Mouse (Mus musculus) kidney, adult 2 months (tissue): ENCODE data around the gene Baz1a. TPM values are rescaled to one million over a fixed set of nuclear protein-coding genes. Genes with fewer than 3 reads are reported as not detected.

Experiments
- DNase-seq: peaks from one replicate; pipeline ENCODE4 v3.0.0; 2021
- H3K27ac ChIP-seq: fragments of 200-500 bp; 2 replicates; pipeline ENCODE4 v1.5.1; 2012; ENCODE audit warnings: low read depth, low read length, control low read depth, inconsistent platforms; ENCODE audit not compliant: insufficient read depth
- H3K27me3 ChIP-seq: fragments of 200-500 bp; replicated peaks from 2 replicates; pipeline ENCODE4 v1.6.1; 2012; ENCODE audit warnings: mild to moderate bottlenecking, moderate library complexity, low read length, inconsistent platforms; ENCODE audit not compliant: control insufficient read depth, insufficient read depth
- H3K36me3 ChIP-seq: fragments of 200-500 bp; 2 replicates; pipeline ENCODE4 v1.6.1; 2012; ENCODE audit warnings: mild to moderate bottlenecking, moderate library complexity, low read length, inconsistent platforms; ENCODE audit not compliant: control insufficient read depth, insufficient read depth
- H3K4me1 ChIP-seq: fragments of 200-500 bp; 2 replicates; pipeline ENCODE4 v1.6.1; 2011; ENCODE audit warnings: low read length; ENCODE audit not compliant: control insufficient read depth, insufficient read depth
- H3K4me3 ChIP-seq: fragments of 200-500 bp; 2 replicates; pipeline ENCODE4 v1.5.1; 2011; ENCODE audit warnings: mild to moderate bottlenecking, low read depth, low read length, control low read depth; ENCODE audit not compliant: insufficient read depth
- CTCF ChIP-seq: fragments of 200-500 bp; conservative IDR thresholded peaks from 2 replicates; pipeline ENCODE4 v1.5.1; 2011; ENCODE audit warnings: low read depth, mild to moderate bottlenecking, control low read depth, low read length, moderate library complexity, mixed read lengths; ENCODE audit not compliant: insufficient read depth, insufficient read length
- POLR2A ChIP-seq: fragments of 200-500 bp; IDR thresholded peaks from one replicate; pipeline ENCODE4 v1.6.1; 2011; ENCODE audit warnings: low read depth, low read length, control low read depth
- WGBS: fragments of 180-500 bp; shearing (Covaris S2); methylation state at CpG from one replicate; pipeline ENCODE4 v1.1.7; 2018; 5-methylcytosine and 5-hydroxymethylcytosine counted together
- polyA plus RNA-seq: library from polyadenylated mRNA; depleted of rRNA; stranded (reverse); fragments of >200 nt; gene quantifications from 2 replicates; pipeline ENCODE4 v1.2.3, GENCODE M21; 2012

Baz1a gene
- polyA plus RNA-seq, 1 experiment, result 3.8 TPM

DNA sequence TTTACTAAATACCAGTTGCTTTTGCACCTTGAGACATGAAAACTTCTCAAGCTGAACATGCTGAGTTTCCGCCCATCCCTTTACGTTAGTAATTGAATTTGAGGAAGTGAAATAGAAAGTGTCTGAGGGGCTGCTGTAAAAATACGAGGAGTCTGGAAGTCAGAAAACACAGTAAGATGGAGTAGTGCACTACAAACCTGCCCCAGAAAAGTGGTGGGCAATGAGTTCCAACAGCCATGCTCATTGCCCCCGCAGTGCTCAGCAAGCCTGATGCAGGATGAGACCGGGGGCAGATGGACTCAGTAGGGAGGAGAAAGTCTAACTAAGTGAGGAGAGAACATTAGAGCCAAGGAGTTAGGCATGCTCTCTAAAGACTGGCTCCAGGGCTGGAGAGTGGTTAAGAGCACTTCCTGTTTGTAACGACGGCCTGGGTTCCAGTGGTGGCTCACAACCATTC lies 5.3 kb upstream of the Baz1a start:
- Histone ChIP-seq H3K27me3 (no peaks in the 10 kb centered on the region), H3K4me1 (no peaks in the 10 kb centered on the region), H3K4me3 (no peak overlapping the region), H3K36me3 (no peaks in the 10 kb centered on the region), H3K27ac (no peak overlapping the region; the same call in 1 of the 2 replicates)
- TF ChIP-seq POLR2A, result no peak
- no peak for TF ChIP-seq CTCF
- DNase-seq, result no peak
- 75% methylated on average over 7 of the region's 7 CpGs for WGBS

DNA sequence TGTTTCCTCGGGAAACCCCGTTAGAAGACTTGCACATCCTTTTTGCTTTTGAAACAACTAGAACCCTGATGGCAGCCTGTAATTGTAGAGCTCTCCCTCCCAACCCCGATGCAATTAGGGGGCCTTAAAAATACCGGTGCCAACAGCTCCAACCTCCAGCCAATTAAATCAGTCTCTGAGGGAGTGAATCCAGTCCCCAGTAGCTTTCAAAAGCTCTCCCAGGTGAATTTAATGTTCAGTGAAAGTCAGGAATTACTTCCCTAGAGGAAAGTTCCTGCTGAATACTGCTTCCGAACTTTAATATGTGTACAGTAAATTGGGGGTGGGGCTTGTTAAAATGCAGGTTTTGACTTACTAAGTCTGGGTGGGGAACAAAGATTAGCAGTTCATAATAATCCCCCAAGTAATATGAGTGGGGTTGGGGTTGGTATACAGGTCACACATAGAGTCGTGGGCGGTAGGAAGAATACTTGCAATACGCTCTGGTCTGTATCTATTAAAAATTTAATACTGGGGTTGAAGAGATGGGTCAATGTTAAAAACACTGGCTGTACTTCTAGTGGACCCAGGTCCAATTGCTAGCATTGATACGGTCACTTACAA lies 3.1 kb upstream of the Baz1a start:
- TF ChIP-seq POLR2A (no peak), CTCF (no peak)
- 44% methylated on average over 9 of the region's 9 CpGs for WGBS
- Histone ChIP-seq H3K27ac (no peak overlapping the region), H3K27me3 (no peaks in the 10 kb centered on the region), H3K4me1 (no peaks in the 10 kb centered on the region), H3K4me3 (no peak overlapping the region), H3K36me3 (no peaks in the 10 kb centered on the region)
- no peak for DNase-seq

DNA sequence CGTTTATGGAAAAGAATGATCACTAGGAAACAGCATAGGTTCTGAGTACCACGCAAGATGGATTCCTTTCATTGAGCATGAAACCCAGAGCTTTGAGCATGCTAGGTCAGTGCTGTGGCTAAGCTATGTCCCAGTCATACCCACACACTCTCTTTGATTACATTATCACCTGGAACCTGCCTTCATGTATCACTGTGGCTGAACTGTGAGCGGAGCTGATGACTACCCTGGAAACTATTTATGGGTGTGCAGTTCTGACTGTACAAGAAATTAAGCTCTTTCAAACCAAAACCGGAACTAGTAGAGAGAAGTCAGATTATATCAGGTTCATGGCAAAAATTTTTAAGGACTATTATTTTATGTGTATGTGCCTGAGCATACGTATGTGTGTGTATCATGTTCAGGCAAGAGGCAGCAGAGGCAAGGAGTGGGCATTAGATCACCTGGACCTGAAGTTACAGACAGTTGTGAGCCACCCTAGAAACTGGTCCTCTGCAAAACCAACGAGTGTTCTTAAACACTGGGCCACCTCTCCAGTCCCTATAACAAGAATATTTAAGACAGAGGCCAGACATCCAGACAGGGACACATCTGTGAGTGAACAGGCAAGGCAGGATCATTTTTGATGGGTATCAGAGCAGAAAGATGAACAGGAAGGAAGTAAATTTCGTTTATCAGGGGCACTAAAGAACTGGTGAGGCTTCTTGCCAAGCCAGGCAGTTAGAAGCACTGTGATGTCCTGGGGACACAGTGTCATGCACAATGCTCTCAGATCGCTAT lies 2.4 kb upstream of the Baz1a start:
- 56% methylated on average over 8 of the region's 8 CpGs for WGBS
- H3K4me1 ChIP-seq, result no peaks in the 10 kb centered on the region
- no peak for TF ChIP-seq POLR2A
- no peak for TF ChIP-seq CTCF
- no peak overlapping the region for H3K4me3 ChIP-seq
- H3K27ac ChIP-seq, result no peak overlapping the region
- no peaks in the 10 kb centered on the region for H3K27me3 ChIP-seq
- DNase-seq, result no peak
- H3K36me3 ChIP-seq, result no peaks in the 10 kb centered on the region

DNA sequence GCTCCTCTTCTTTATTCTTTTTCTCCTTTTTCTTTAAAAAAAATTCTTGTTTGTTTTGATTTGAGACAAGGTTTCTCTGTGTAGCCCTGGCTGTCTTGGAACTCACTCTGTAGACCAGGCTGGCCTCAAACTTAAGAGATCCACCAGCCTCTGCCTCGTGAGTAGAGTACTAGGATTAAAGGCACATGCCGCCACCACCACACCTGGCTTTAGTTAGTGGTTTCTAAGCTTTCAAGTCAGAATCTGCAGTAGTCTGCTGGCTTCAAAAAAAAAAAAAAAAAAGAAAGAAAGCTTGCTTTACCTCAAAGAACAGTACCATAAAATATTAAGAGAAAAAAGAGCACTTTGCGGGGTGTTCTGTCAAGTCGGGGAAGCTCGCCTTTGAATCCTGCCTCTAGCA lies 1.3 kb upstream of the Baz1a start:
- H3K4me3 ChIP-seq, result no peak overlapping the region
- TF ChIP-seq POLR2A (no peak), CTCF (no peak)
- WGBS, result 90% methylated on average over 5 of the region's 5 CpGs
- H3K36me3 ChIP-seq, result no peaks in the 10 kb centered on the region
- H3K27ac ChIP-seq, result no peak overlapping the region
- H3K4me1 ChIP-seq, result no peaks in the 10 kb centered on the region
- no peaks in the 10 kb centered on the region for H3K27me3 ChIP-seq
- DNase-seq, result no peak

DNA sequence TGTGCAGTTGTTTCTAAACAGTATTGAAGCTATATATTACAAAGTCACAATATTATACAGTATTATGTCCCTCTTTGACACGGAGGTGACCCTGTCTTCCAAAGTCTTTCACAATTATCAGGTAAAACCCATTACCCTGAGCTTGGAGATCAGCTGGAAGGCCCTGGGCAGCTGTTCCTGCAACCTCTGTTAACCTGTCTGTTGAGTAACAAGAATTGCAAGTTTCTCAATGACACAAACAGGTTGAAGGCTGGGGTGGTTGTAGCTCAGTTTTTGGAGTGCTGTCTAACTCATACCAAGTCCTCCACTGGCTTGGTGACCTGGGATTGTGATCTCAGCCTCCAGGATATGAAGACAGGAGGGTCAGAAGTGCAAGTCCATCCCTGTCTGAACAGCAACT lies 1.1 kb downstream of the Baz1a start:
- Histone ChIP-seq H3K27ac (no peak overlapping the region), H3K36me3 (no peaks in the 10 kb centered on the region), H3K4me1 (no peaks in the 10 kb centered on the region), H3K4me3 (no peak overlapping the region), H3K27me3 (no peaks in the 10 kb centered on the region)
- no peak for DNase-seq
- WGBS, result 79% methylated on average over 1 of the region's 1 CpGs
- TF ChIP-seq POLR2A, result no peak
- TF ChIP-seq CTCF, result no peak

DNA sequence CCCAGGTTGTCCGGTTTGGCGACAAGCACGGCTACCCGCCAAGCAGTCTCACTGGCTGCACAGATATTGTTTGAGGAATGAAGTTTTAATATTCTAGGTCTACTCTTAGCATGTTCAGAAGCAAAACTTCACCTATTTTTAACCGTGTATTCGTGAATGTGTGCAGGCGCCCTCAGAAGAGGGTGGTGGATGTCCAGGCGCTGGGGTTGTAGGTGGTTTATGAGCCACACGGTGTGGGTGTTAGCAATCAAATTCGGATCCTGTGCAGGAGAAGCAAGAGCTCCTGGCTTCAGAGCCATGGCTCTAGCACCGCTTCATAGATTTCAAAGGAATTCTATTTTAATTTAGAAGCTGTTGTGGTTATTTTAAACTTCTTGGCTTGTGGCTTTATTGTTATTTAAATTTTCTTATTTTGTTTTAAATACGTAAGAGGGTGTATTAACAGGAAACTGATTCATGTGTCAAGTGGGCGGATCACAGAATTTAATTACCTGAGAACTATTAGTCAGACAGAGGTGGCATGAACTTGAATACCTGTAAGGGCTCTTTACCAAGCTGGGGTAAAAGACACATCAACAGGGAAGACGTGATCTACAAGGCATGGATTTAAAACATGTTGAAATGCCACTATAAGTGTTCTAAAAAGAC lies 6.7 kb downstream of the Baz1a start:
- Histone ChIP-seq H3K4me1 (no peaks in the 10 kb centered on the region), H3K4me3 (no peak overlapping the region), H3K36me3 (no peaks in the 10 kb centered on the region), H3K27ac (no peak overlapping the region), H3K27me3 (no peaks in the 10 kb centered on the region)
- TF ChIP-seq CTCF (no peak), POLR2A (no peak)
- WGBS, result 41% methylated on average over 14 of the region's 14 CpGs
- no peak for DNase-seq

DNA sequence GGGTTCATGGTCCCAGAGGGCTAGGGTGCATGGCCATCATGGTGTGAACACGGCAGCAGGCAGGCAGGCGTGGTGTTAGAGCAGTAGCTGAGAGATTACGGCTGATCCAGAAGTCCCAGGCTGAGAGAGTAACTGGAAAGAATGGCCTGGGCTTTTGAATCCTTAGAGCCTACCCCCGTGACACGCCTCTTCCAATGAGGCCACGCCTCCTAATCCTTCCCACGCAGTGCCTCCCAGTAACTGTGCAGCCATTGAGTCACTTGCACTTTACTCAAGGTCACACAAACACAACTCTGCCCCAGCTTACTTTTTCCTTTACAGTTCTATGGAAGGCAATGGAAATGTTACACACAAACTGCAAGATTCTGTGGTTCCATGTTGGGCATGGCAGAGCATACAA lies 8.1 kb downstream of the Baz1a start:
- H3K27ac ChIP-seq, result no peak overlapping the region
- no peak overlapping the region for H3K4me3 ChIP-seq
- WGBS, result 93% methylated on average over 7 of the region's 7 CpGs
- H3K36me3 ChIP-seq, result no peaks in the 10 kb centered on the region
- no peaks in the 10 kb centered on the region for H3K4me1 ChIP-seq
- TF ChIP-seq POLR2A, result no peak
- TF ChIP-seq CTCF, result no peak
- DNase-seq, result no peak
- no peaks in the 10 kb centered on the region for H3K27me3 ChIP-seq
